Mouse (Mus musculus): ENCODE data around the gene Arid1b. TPM values are rescaled to one million over a fixed set of nuclear protein-coding genes. Genes with fewer than 3 reads are reported as not detected.
"Not testable (repeated sequence)": the region's sequence is repeated elsewhere in the genome, so short reads cannot be mapped to it uniquely, and the experiment has no call there.

Gene Arid1b
- total RNA-seq, 2 experiments from 2014 or later = 23.5 to 27.7 TPM

GRCm38 (mm10) chr17:5088241-5088640 lies 94.1 kb downstream of the Arid1b start:
- DNase-seq = not testable (repeated sequence)

DNA sequence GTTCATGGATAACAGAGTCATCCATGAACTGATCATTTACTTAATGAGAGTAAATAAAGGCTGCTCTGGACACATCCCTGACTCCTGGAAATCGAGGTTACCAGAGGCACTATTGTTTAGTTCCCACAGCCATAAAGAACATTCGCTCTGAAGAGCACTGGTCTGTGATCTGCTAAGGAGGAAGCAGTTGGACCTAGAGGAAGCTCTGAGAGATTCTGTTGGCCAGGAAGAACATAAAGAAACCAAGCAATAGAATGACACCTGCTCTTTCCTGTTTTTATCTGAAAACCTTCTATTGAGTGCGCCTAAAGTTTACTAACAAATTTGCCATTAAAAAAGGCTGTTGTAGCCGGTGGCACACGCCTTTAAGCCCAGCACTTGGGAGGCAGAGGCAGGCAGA lies 94.7 kb downstream of the Arid1b start:
- DNase-seq = no peak

DNA sequence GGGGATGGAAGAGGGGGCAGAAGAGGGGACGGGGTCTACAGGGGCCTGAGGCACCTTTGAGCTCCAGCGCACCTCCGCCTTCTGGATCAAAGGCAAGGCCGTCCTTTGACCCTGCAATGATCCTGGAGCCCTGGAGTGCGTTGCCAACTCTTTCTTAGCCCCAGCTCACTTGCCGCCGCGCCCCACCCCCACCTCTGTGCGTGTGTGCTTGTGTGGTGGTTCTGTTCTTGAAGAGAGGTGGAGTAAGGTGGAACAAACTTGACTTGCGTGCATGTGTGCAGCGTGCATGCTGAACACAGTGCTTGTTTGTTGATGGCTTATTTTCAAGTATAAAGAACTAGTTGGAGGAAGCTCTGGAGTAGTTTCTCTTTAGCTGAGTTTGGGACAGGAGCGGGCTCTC lies 95.4 kb downstream of the Arid1b start:
- DNase-seq = no peak

GRCm38 (mm10) chr17:5091490-5091889 lies 97.4 kb downstream of the Arid1b start:
- no peak for DNase-seq

DNA sequence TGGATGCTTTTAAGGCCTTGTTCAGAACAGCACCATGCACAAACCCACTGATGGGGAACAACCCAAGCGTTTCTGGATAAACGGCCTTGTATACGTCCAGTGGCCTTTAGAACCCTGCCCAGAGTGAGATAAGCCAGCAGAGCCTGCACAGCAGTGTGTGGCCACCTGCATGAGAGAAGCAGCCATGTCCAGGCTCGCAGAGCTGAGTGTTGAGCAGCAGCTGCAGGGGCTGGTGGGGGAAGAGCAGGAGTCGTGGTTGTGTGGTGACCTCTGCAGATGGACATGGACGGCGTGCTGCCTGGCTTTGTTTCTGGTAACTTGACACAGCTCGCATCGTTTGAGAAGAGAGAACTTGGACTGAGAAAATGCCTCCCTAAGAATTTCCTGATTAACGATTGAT lies 97.8 kb downstream of the Arid1b start:
- DNase-seq = no peak

GRCm38 (mm10) chr17:5093343-5093742 lies 99.2 kb downstream of the Arid1b start:
- DNase-seq = not testable (repeated sequence)

DNA sequence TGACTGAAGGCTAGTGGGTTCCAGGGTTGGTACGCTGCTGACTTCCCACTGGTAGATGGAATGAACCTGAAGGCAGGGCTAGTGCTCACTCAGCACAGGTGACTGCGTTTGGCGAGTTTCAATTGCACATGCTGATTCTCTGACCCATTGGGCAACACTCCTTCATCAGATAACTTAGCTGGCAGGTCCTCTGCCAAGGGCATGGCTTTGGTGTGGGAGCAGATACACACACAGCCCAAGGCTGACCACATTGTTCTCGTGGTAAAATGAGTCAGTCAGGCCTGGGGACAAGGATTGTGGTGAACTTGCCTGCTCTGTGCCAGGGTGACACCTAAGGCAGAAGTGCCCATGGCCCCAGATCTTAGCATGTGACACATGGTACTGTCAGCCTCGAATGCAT lies 100.5 kb downstream of the Arid1b start:
- no peak for DNase-seq

DNA sequence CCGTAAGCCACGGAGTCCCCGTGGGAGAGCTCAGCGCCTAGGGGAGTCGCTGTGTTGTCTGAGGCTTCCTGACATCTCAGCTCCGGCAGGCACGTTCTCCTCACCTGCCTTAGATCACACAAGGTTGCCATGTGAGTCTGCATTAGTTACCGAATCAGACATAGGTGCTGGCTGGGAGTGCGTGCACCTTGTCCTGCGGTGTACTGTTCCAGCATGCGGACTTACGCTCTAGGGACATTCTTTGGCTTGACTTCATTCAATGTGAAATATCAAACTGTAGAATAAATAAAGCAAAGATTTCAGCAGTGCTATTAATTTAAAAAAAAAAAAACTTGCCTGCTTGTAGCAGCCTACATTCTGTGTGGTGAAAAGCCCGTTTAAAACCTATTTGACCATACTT lies 101.6 kb downstream of the Arid1b start:
- no peak for DNase-seq

GRCm38 (mm10) chr17:5097046-5097445 lies 102.9 kb downstream of the Arid1b start:
- DNase-seq = no peak

DNA sequence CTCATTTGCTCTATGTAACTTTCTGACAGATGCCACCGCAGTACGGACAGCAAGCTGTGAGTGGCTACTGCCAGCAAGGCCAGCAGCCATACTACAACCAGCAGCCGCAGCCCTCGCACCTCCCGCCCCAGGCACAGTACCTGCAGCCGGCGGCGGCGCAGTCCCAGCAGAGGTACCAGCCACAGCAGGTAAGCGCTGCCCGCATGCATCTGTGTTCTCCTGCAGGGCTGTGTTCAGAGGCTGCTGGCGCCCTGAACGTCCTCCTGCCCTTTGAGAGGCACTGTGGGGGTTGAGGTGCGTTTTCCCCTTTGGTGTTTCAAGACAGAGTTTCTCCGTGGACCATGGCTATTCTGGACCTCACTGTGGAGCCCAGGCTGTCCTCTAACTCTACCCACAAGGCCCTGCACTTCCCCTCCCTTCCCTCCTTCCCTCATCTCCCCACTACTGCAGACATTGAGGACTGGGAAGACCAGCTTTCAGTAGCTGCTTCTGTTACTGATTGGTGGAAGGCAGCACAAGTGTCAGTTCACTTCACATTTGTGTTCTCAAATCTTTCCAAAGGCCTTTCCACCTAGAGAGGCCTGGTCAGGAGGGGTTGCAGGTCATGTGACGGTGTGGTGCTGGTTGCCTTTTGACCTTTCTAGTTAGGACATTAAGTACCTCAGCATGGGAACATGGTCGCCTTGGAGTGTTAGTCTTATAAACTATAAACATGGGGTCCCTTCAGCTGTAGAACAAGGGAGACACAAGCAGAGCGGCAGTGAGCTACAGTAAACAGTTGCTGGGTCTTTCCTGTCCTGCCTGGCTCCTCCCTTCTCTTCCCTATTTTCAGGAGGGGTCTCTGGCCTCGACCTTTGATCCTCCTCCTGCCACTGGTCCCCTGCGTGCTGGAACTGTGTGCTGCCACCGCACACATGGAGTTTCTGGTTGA lies 103.7 kb downstream of the Arid1b start:
- no peak for DNase-seq

GRCm38 (mm10) chr17:5098727-5099126 lies 104.6 kb downstream of the Arid1b start:
- DNase-seq = no peak

GRCm38 (mm10) chr17:5099238-5099637 lies 105.1 kb downstream of the Arid1b start:
- DNase-seq = no peak

DNA sequence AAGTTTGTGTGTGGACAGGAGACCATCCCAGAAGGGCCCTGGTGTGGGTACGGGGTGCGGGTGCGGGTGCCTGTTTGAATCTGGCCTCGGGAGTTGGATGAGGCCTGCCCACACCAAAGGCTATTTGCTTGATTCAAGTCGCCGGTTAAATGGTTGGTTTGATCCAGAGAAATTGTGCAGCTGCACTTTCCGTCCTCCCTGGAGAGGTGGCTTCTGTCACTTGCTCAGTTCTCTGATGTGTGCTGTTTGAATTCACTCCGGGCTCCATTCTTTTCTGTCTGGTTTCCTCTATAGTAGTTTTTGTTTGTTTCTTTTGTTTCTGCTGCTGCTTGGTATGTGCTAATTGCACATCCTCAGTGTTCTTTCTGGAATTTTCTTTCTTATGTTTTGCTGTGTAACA lies 107.0 kb downstream of the Arid1b start:
- no peak for DNase-seq

DNA sequence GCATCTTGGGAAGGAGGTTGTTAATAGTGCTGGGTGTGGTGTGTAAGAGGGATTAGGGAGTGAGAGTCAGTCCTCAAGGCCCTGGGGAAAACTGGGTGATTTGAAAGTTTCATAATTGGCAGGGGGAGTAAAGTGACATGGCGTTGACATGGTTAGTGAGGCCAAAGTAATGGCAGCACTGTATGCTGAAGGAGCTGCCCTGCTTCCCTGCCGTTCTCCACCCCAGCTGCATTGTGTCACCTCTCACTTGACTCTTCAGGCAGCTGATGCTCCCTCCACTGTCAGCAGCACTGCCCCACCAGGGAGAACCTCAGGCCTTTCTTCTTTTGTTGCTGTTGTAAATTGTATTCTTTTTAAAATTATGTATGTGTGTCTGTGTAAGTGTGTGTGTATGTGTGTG lies 107.8 kb downstream of the Arid1b start:
- DNase-seq = no peak

GRCm38 (mm10) chr17:5105746-5106145 lies 111.6 kb downstream of the Arid1b start:
- DNase-seq = no peak

DNA sequence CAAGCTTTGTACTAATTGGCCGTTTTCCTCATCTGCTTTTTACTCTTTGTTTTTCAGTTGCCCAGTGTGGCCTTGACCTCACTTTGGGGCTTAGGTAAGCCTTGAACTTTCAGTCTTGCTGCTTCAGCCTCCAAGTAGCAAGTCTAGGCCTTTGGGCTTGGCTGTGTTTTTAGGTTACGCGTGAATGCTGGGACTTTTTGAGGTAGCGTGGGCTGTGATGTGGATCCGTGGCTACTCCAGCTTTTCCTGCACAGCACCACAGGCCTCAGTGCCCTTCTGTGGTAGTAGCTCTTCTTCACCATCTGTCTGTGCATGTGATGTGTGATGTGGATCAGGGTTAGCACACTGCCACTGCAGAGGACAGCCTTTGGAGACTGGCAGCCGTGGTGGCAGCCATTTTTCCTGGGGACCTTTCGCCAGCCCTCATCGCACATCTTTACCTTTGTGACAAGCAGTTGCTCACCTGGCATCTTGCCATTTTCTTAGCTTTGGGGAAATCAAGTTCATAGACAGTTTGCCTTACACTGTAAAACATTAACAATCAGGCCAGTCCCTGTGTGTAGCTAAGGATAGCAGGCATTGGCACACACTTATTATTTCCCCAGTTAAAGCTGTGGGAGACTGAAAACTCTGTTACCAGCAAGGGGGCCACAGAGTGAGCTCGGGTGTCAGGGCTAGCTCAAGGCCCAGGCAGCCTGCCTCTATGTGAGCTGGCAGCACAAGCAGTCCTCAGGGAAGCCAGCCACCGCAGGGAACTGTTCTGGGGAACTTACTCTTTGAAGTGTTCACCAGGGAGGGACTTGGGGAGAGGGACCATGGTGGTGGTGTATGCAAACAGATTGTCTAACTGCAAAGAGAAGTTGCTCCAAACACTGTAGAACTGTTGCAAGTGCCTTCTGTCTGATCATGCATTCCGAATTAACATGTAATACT lies 112.4 kb downstream of the Arid1b start:
- peak in 1 of 2 experiments; percentile 2 for DNase-seq

DNA sequence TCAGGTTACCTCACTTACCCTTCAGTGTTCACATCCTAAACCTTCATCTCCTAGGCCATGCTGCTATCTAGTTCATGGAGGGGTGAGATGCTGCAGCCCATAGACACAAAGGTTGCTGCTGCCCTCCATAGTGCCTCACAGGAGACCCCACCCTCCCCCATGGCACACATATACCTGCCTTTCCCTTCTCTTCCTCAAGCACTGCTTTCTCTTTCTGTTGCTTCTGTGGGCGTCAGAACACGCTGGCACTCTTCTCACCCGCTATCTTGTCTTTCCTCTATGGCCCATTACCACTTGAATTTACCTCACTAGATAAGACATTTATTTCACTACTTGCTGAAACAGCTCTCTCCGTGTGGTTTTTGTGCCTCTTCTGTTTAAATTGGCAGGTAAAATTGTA lies 113.4 kb downstream of the Arid1b start:
- no peak for DNase-seq

DNA sequence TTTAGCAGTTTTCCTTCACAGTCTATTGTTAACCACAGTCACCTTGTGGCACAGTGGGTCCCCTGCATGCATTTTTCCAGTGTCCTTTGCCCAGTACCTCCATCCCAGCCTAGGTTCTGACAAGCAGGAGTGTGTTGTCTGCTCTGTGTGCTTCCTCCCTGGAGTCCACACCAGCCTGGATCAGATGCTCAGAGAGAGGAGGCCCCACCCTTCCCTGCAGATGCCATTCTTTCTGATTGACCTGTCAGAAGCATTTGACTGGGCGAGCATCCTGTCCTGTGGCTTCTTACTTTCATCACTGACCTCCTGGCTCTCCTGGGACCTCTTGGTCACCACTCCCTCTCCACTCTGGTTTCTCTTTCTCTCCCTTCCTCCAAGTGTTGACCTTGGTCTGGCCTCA lies 113.9 kb downstream of the Arid1b start:
- no peak for DNase-seq

GRCm38 (mm10) chr17:5108546-5109142 lies 114.5 kb downstream of the Arid1b start:
- peak in 1 of 2 experiments; percentile 6 for DNase-seq

- DNase-seq = peak in 1 of 2 experiments; percentile 8
These were observed 115.2 kb downstream of the Arid1b start for GRCm38 (mm10) chr17:5109343-5109742.

GRCm38 (mm10) chr17:5110159-5110558 lies 116.0 kb downstream of the Arid1b start:
- no peak for DNase-seq

DNA sequence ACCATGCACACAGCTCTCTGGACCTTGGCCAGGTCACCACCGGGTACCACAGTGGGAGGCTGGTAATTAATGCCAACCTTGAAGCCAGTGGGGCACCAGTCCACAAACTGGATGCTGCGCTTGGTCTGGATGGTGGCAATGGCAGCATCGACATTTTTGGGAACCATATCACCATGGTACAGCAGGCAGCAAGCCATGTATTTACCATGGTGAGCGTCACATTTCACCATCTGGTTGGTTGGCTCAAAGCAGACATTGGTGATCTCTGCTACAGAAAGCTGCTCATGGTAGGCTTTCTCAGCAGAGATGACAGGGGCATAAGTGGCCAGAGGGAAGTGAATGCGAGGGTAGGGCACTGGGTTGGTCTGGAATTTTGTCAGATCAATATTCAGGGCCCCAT lies 116.8 kb downstream of the Arid1b start:
- not testable (repeated sequence) for DNase-seq

DNA sequence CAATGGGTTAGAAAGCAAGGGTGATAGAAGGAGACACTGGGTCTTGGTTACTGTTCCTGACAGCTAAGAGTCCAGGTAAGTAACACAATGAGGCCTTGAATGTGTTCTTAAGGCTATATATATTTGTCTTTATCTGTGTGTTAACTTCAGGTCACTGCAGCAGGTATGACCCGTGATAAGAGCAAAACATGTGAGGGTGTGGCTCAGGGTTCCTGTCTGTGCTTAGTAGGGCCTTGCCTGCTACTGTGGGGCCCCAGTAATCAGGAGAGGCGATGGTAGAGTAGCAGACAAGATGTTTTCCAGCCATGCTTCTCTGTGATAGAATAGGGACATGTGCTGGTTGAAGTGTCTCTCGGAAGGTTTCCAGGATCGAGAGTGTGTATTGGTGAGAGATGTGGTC lies 118.0 kb downstream of the Arid1b start:
- DNase-seq = no peak
